Mouse (Mus musculus): ENCODE measurements at regions not wholly inside any gene's neighbourhood (a gene's known extent, or its start where the extent isn't known, plus 50 kb on each side); places are given as distances from the start of the nearest gene placed in this dataset.

- peak; percentile 11 for DNase-seq
- 61% methylated on average over 12 of the region's 12 CpGs for WGBS (ENCODE audit: insufficient replicate concordance)
- peak; percentile 71 for ATAC-seq
- Histone ChIP-seq H3K27me3 (ENCODE audit: insufficient read depth, low read length) (no peaks in the 10 kb centered on the region), H3K9ac (replicated peaks) (no peak overlapping the region), H3K4me3 (ENCODE audit: low read depth, low read length) (no peak overlapping the region), H3K4me2 (ENCODE audit: low read depth, low read length) (peak overlapping the region; percentile 35), H3K27ac (ENCODE audit: low read depth) (peak overlapping the region; percentile 46), H3K4me1 (ENCODE audit: insufficient read depth) (peaks cover 10% of the 10 kb centered on the region), H3K36me3 (replicated peaks; ENCODE audit: insufficient read depth, low read length) (no peaks in the 10 kb centered on the region), H3K9me3 (ENCODE audit: low read length) (no peaks in the 10 kb centered on the region)
- TF ChIP-seq EP300 (IDR thresholded peaks at IDR 0.05; ENCODE audit: low read depth) (peak; percentile 85), CTCF (IDR thresholded peaks at IDR 0.05; ENCODE audit: low read depth) (no peak)
Measured at GRCm38 (mm10) chr6:127392012-127392798, 54.4 kb upstream of the Parp11 start.

GRCm38 (mm10) chr6:127392799-127393172, 53.9 kb upstream of the Parp11 start:
- Histone ChIP-seq H3K4me2 (ENCODE audit: low read depth, low read length) (peak overlapping the region; percentile 35), H3K4me3 (ENCODE audit: low read depth, low read length) (no peak overlapping the region), H3K27ac (ENCODE audit: low read depth) (0 out of 2 replicates have a peak overlapping the region, but pooled peaks have one; percentile 46), H3K27me3 (ENCODE audit: insufficient read depth, low read length) (no peaks in the 10 kb centered on the region), H3K9ac (replicated peaks) (no peak overlapping the region), H3K9me3 (ENCODE audit: low read length) (no peaks in the 10 kb centered on the region), H3K4me1 (ENCODE audit: insufficient read depth) (peaks cover 11% of the 10 kb centered on the region), H3K36me3 (replicated peaks; ENCODE audit: insufficient read depth, low read length) (no peaks in the 10 kb centered on the region)
- 47% methylated on average over 1 of the region's 1 CpGs for WGBS (ENCODE audit: insufficient replicate concordance)
- DNase-seq, result no peak
- ATAC-seq, result no peak
- TF ChIP-seq EP300 (IDR thresholded peaks at IDR 0.05; ENCODE audit: low read depth), result no peak
- TF ChIP-seq CTCF (IDR thresholded peaks at IDR 0.05; ENCODE audit: low read depth), result no peak

- Histone ChIP-seq H3K4me1 (ENCODE audit: insufficient read depth) (peaks cover 16% of the 10 kb centered on the region), H3K36me3 (replicated peaks; ENCODE audit: insufficient read depth, low read length) (no peaks in the 10 kb centered on the region), H3K4me3 (ENCODE audit: low read depth, low read length) (no peak overlapping the region), H3K9ac (replicated peaks) (no peak overlapping the region), H3K27ac (ENCODE audit: low read depth) (no peak overlapping the region), H3K4me2 (ENCODE audit: low read depth, low read length) (no peak overlapping the region), H3K9me3 (ENCODE audit: low read length) (no peaks in the 10 kb centered on the region), H3K27me3 (ENCODE audit: insufficient read depth, low read length) (no peaks in the 10 kb centered on the region)
- WGBS (ENCODE audit: insufficient replicate concordance), result 43% methylated on average over 9 of the region's 9 CpGs
- DNase-seq (peak; percentile 8), ATAC-seq (no peak)
- TF ChIP-seq EP300 (IDR thresholded peaks at IDR 0.05; ENCODE audit: low read depth), result no peak
- TF ChIP-seq CTCF (IDR thresholded peaks at IDR 0.05; ENCODE audit: low read depth), result no peak
Measured at GRCm38 (mm10) chr6:127393907-127394600, 52.6 kb upstream of the Parp11 start.

Measured in liver, postnatal 0 days (tissue).